ENCODE assay signal across 9 mouse cellular contexts in the genomic region with DNA sequence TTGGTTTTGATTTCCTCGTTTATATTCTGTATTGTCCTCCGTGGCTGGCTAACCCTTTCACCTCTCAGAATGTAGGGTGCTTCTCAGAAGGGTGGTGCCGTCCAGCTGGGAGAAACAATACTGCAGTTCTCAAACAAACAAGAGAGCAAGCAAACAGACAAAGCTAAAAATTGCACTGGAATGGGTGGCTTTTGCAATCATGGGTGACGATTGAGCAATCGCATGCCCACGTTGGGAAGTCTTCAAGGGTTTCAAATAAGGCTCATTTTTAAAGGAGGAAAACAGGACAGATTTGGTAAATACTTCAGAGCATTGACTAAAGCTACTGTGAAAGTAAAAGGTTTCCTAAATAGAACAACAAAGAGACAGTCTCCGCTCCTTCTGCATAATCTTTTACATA. TPM values are rescaled to one million over a fixed set of nuclear protein-coding genes. Genes with fewer than 3 reads are reported as not detected.
A peak's percentile ranks its signal among the peaks of the same experiment; 100 is the strongest.
DNase-seq lines count a peak whose midpoint lies in the region; ATAC-seq and TF ChIP-seq lines count a peak whose summit lies in the region.
"Had no signal": no experiment of that assay in that cellular context is flagged by ENCODE, and none has a peak within 500 bp of the region (broad histone marks: within the 10 kb centered on the region; RNA-seq: fewer than 3 reads in every experiment).

No protein-coding gene starts in this region.

- no peak for TF ChIP-seq EP300 in liver, postnatal 0 days (IDR thresholded peaks at IDR 0.05; ENCODE audit: low read depth)

- DNase-seq in heart, adult 11 months, result peak; percentile 85
- DNase-seq in heart, postnatal 14 days, result no peak
- DNase-seq in liver, postnatal 0 days, result no peak
- DNase-seq in neural tube, embryonic 10.5 days (ENCODE audit: extremely low spot score, low spot score), result no peak
- DNase-seq in kidney, postnatal 4 days, result no peak
- DNase-seq: thymus, postnatal 4 days had no signal

- H3K4me1 ChIP-seq in liver, postnatal 0 days (ENCODE audit: insufficient read depth), result 0 out of 2 replicates have a peak, but pooled peaks cover 3% of the 10 kb centered on the region
- no peaks in the 10 kb centered on the region for H3K4me1 ChIP-seq in liver, embryonic 12.5 days
- peaks cover 8% of the 10 kb centered on the region; the same call in 1 of the 2 replicates for H3K4me1 ChIP-seq in lung, embryonic 15.5 days
- H3K4me1 ChIP-seq in neural tube, embryonic 15.5 days, result no peaks in the 10 kb centered on the region

- no peak for ATAC-seq in liver, postnatal 0 days
- ATAC-seq in liver, embryonic 12.5 days, result no peak
- no peak for ATAC-seq in lung, embryonic 15.5 days (ENCODE audit: borderline replicate concordance, extremely low read depth, low FRiP score, low TSS enrichment)
- ATAC-seq in neural tube, embryonic 15.5 days (ENCODE audit: low FRiP score), result no peak

- H3K36me3 ChIP-seq in liver, postnatal 0 days (replicated peaks; ENCODE audit: insufficient read depth, low read length), result no peaks in the 10 kb centered on the region
- H3K36me3 ChIP-seq in liver, embryonic 12.5 days, result no peaks in the 10 kb centered on the region
- no peaks in the 10 kb centered on the region for H3K36me3 ChIP-seq in lung, embryonic 15.5 days
- no peaks in the 10 kb centered on the region for H3K36me3 ChIP-seq in neural tube, embryonic 15.5 days

- no peaks in the 10 kb centered on the region for H3K9me3 ChIP-seq in liver, postnatal 0 days (ENCODE audit: low read length)
- no peaks in the 10 kb centered on the region for H3K9me3 ChIP-seq in liver, embryonic 12.5 days (replicated peaks)
- H3K9me3 ChIP-seq in lung, embryonic 15.5 days, result no peaks in the 10 kb centered on the region
- H3K9me3 ChIP-seq in neural tube, embryonic 15.5 days (replicated peaks), result no peaks in the 10 kb centered on the region

- H3K4me3 ChIP-seq in liver, postnatal 0 days (ENCODE audit: low read depth, low read length), result no peak overlapping the region
- H3K4me3 ChIP-seq in liver, embryonic 12.5 days, result no peak overlapping the region
- H3K4me3 ChIP-seq in lung, embryonic 15.5 days, result no peak overlapping the region
- no peak overlapping the region for H3K4me3 ChIP-seq in neural tube, embryonic 15.5 days (replicated peaks)

- peak overlapping the region; percentile 42 for H3K4me2 ChIP-seq in liver, postnatal 0 days (ENCODE audit: low read depth, low read length)
- H3K4me2 ChIP-seq in liver, embryonic 12.5 days, result no peak overlapping the region
- peak overlapping the region; percentile 36 for H3K4me2 ChIP-seq in lung, embryonic 15.5 days
- no peak overlapping the region for H3K4me2 ChIP-seq in neural tube, embryonic 15.5 days

- WGBS in liver, postnatal 0 days (ENCODE audit: insufficient replicate concordance), result 34% methylated on average over 7 of the region's 7 CpGs
- 50% methylated on average over 7 of the region's 7 CpGs for WGBS in liver, embryonic 12.5 days (ENCODE audit: insufficient replicate concordance)
- WGBS in lung, embryonic 15.5 days, result 30% methylated on average over 7 of the region's 7 CpGs
- WGBS in neural tube, embryonic 15.5 days, result 56% methylated on average over 7 of the region's 7 CpGs

- H3K9ac ChIP-seq in liver, postnatal 0 days (replicated peaks), result no peak overlapping the region
- H3K9ac ChIP-seq in liver, embryonic 12.5 days, result no peak overlapping the region
- H3K9ac ChIP-seq in lung, embryonic 15.5 days, result no peak overlapping the region
- H3K9ac ChIP-seq in neural tube, embryonic 15.5 days (replicated peaks), result no peak overlapping the region

- H3K27ac ChIP-seq in liver, postnatal 0 days (ENCODE audit: low read depth), result no peak overlapping the region
- H3K27ac ChIP-seq in liver, embryonic 12.5 days, result no peak overlapping the region
- no peak overlapping the region for H3K27ac ChIP-seq in lung, embryonic 15.5 days
- no peak overlapping the region for H3K27ac ChIP-seq in neural tube, embryonic 15.5 days (replicated peaks)

- intact Hi-C loops in heart, postnatal 14 days (cut with DNase I), result no loop called here

- no peaks in the 10 kb centered on the region for H3K27me3 ChIP-seq in liver, postnatal 0 days (ENCODE audit: insufficient read depth, low read length)
- no peaks in the 10 kb centered on the region for H3K27me3 ChIP-seq in liver, embryonic 12.5 days (replicated peaks)
- no peaks in the 10 kb centered on the region for H3K27me3 ChIP-seq in lung, embryonic 15.5 days
- H3K27me3 ChIP-seq in neural tube, embryonic 15.5 days (replicated peaks), result no peaks in the 10 kb centered on the region

- TF ChIP-seq CTCF in liver, postnatal 0 days (IDR thresholded peaks at IDR 0.05; ENCODE audit: low read depth), result no peak

RNA-seq across cellular contexts. Expression of a gene that starts 18.4 kb away (rescaled TPM):
- total RNA-seq in heart, postnatal 14 days (2021), result under 1 TPM; 0.26 to 0.29 TPM
- 0.02 and 0.06 TPM in 2 replicates for polyA plus RNA-seq in liver, postnatal 0 days (2015; fragmentation: Nextera tagmentation; extraction: Ambion mirVana)
- 0.75 and 0.93 TPM in 2 replicates for polyA plus RNA-seq in liver, embryonic 12.5 days (2016; fragmentation: Nextera tagmentation; extraction: Ambion mirVana)
- polyA plus RNA-seq in lung, embryonic 15.5 days (2015; fragmentation: Nextera tagmentation; extraction: Ambion mirVana), result 2.5 TPM in 2 replicates
- 1.9 and 2.9 TPM in 2 replicates for polyA plus RNA-seq in neural tube, embryonic 15.5 days (2015; fragmentation: Nextera tagmentation; extraction: Ambion mirVana)

Comparison
In these comparisons a context has a peak if more than half of its experiments do, and no peak if none do; other contexts are left out.
1. H3K4me2 ChIP-seq: peak in liver, postnatal 0 days (single experiment) and lung, embryonic 15.5 days (single experiment); none in liver, embryonic 12.5 days (single experiment) and neural tube, embryonic 15.5 days (single experiment).